Mouse (Mus musculus): ENCODE results near the gene Icam2.
"Not testable (repeated sequence)": the region's sequence is repeated elsewhere in the genome, so short reads cannot be mapped to it uniquely, and the experiment has no call there.

Icam2 gene

GRCm38 (mm10) chr11:106344910-106345309, 43.0 kb downstream of the Icam2 start:
- no peak for DNase-seq (ENCODE audit: low read depth)

GRCm38 (mm10) chr11:106340990-106341520, 46.8 kb downstream of the Icam2 start:
- no peak for DNase-seq (ENCODE audit: low read depth)

GRCm38 (mm10) chr11:106339323-106339722, 48.6 kb downstream of the Icam2 start:
- DNase-seq (ENCODE audit: low read depth) = not testable (repeated sequence)

DNA sequence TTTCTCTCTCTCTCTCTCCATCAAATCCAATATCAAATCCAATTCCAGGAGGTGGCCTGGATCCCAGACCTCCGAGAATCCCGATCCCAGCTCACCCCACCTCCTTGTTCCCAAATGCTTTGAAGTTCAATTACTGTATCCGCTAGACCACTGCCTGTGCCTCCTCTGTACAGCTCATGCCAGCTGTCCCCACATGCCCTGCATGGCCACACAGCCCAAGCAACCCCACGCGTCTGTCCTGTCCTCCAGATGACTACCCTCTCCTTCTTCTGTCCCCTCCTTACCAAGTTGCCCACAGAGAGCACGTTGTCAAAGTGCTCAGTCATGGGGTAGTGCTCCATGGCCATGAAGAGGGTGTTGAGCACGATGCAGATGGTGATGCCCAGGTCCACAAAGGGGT, 49.0 kb downstream of the Icam2 start:
- DNase-seq (ENCODE audit: low read depth) = no peak

GRCm38 (mm10) chr11:106338029-106338428, 49.8 kb downstream of the Icam2 start:
- no peak for DNase-seq (ENCODE audit: low read depth)

GRCm38 (mm10) chr11:106334066-106334465, 53.8 kb downstream of the Icam2 start:
- DNase-seq (ENCODE audit: low read depth) = no peak

GRCm38 (mm10) chr11:106332458-106332857, 55.4 kb downstream of the Icam2 start:
- DNase-seq (ENCODE audit: low read depth) = no peak

GRCm38 (mm10) chr11:106329682-106330081, 58.2 kb downstream of the Icam2 start:
- peak; percentile 54 for DNase-seq (ENCODE audit: low read depth)

GRCm38 (mm10) chr11:106329128-106329527, 58.7 kb downstream of the Icam2 start:
- no peak for DNase-seq (ENCODE audit: low read depth)

- DNase-seq (ENCODE audit: low read depth) = no peak
These were observed 59.4 kb downstream of the Icam2 start for GRCm38 (mm10) chr11:106328521-106328920.
